Mouse (Mus musculus) lung, adult 2 months (tissue): ENCODE results near the gene Bak1. TPM values are rescaled to one million over a fixed set of nuclear protein-coding genes. Genes with fewer than 3 reads are reported as not detected.

Experiments used
- DNase-seq: peaks from one replicate; pipeline ENCODE4 v3.0.0; 2022
- H3K4me1 ChIP-seq: fragments of 200-500 bp; 2 replicates; pipeline ENCODE4 v1.6.1; 2011; ENCODE audit warnings: low read length; ENCODE audit not compliant: control insufficient read depth, insufficient read depth
- H3K4me3 ChIP-seq: fragments of 200-500 bp; replicated peaks from 2 replicates; pipeline ENCODE3; 2011; ENCODE audit warnings: low read depth, mild to moderate bottlenecking, control low read depth, low read length; ENCODE audit errors: extremely low read depth
- CTCF ChIP-seq: fragments of 200-500 bp; IDR thresholded peaks from 2 replicates; pipeline ENCODE4 v1.5.1; 2011; ENCODE audit warnings: mild to moderate bottlenecking, low read length, control low read depth; ENCODE audit not compliant: insufficient read depth
- POLR2A ChIP-seq: fragments of 200-500 bp; IDR thresholded peaks from 2 replicates; pipeline ENCODE4 v1.6.1; 2011; ENCODE audit warnings: low read depth, mild to moderate bottlenecking, control low read depth, low read length, borderline replicate concordance; ENCODE audit errors: extremely low read depth
- WGBS: fragments of 180-500 bp; shearing (Covaris S2); methylation state at CpG from one replicate; pipeline ENCODE4 v1.1.7; 2018; 5-methylcytosine and 5-hydroxymethylcytosine counted together
- polyA plus RNA-seq: library from polyadenylated mRNA; depleted of rRNA; stranded (reverse); fragments of >200 nt; gene quantifications from 2 replicates; pipeline ENCODE4 v1.2.3, GENCODE M21; 2012

The Bak1 gene
- polyA plus RNA-seq, 1 experiment = 55.8 TPM

DNA sequence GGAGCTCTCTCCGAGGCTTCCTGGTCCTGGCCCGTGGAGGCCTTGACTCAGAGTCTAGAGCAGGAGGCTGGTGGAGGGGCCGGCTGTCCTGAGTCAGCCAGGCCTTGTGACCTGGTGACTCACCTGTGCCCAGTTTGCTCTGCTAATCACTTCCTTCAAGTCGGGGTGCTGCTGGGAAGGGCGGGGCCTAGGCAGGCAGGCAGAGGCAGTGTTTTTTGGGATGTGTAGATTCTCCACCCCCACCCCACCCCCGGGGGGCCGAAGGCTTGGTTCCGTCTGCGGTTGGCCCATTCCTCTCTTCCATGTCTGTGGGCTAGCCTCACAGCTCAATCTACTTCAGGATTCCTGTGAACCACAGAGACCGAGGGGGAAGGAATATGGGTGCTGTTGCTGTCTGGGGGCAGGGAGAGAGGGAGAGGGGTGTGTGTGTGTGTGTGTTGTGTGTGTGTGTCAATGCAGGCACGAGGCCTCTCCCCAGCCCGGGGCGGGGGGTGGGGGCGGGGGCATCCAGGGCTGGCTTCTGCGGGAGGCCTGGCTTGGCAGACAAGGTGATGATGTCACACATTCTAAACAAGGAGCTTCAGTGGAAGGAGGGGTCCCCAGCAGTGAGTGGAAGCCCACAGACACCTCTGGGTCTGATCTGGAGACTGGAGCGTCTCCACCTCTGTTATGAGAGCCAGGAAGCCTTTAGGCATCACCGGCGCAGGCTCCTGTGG lies 9.7 kb upstream of the Bak1 start:
- DNase-seq = no peak
- peaks cover 16% of the 10 kb centered on the region for H3K4me1 ChIP-seq
- 45% methylated on average over 18 of the region's 18 CpGs for WGBS
- no peak for TF ChIP-seq CTCF
- peak; percentile 29; the same call in 1 of the 2 replicates for TF ChIP-seq POLR2A
- H3K4me3 ChIP-seq = no peak overlapping the region

DNA sequence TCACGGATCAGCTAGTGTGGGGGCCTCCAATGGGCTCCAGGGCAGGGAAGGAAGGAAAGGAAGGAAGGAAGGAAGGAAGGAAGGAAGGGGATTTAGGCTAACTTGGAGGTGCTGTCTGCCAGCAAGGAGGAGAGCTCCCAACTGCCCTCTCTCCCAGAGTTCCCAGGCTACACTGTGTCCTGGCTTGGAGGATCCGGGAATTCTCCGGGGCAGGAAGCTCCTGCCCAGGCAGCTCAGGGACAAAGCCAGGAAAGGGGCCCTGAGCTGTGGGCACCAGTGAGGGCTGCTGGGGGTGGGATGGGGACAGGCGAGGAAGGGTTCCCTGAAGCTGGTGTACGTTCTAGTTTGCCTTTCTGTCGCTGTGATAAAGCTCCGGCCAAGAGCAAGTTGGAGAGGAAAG lies 7.7 kb upstream of the Bak1 start:
- TF ChIP-seq CTCF (no peak), POLR2A (peak; percentile 45; the same call in 1 of the 2 replicates)
- 40% methylated on average over 7 of the region's 7 CpGs for WGBS
- H3K4me1 ChIP-seq = peaks cover 16% of the 10 kb centered on the region
- no peak overlapping the region for H3K4me3 ChIP-seq
- DNase-seq = no peak

DNA sequence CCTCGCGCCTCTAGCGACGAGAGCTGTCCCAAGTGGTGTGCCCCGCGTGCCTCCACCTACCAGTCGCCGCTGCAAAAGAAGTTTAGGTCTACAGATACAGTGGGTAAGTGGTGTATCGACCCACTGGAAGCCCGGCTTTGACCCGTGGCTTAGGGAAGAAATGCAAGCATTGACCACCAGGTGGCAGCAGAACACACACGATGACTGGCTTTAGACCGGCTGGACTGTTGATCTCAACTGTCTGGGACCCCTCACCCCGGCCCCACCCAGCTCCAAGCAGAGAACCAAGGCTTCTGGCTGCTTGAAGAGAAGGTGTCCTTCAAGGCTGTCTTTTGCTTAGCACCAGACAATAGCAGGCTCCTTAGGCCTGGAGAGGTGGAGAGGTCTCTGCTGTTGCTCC lies 4.1 kb upstream of the Bak1 start:
- DNase-seq = peak; percentile 84
- under 1% methylated on average over 14 of the region's 14 CpGs for WGBS

DNA sequence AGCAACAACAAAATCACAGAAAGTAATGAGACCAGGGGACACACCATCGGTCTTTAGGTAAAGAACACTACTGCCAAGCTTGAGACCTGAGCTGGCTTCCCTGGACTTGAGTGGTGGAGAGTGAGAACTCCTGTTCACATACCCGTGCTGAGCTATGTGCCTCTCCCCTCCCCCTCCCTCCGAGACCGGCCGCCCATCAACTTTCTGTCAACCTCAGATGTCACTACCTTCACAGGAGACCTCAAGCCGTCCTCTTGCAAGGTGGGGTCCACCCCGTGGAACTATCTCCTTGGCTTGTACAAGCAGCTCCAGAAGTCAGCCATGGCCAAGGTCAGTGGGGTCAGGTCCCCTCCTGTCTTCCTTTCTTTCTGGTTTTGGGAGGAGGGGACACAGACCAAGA lies 3.5 kb upstream of the Bak1 start:
- DNase-seq = no peak
- Histone ChIP-seq H3K4me1 (peaks cover 16% of the 10 kb centered on the region), H3K4me3 (no peak overlapping the region)
- TF ChIP-seq CTCF = no peak
- no peak for TF ChIP-seq POLR2A
- 39% methylated on average over 7 of the region's 7 CpGs for WGBS

More for the DNA sequence above, 4.1 kb upstream of the Bak1 start:
- TF ChIP-seq POLR2A (no peak), CTCF (peak; percentile 96)
- Histone ChIP-seq H3K4me3 (no peak overlapping the region), H3K4me1 (peaks cover 16% of the 10 kb centered on the region)

DNA sequence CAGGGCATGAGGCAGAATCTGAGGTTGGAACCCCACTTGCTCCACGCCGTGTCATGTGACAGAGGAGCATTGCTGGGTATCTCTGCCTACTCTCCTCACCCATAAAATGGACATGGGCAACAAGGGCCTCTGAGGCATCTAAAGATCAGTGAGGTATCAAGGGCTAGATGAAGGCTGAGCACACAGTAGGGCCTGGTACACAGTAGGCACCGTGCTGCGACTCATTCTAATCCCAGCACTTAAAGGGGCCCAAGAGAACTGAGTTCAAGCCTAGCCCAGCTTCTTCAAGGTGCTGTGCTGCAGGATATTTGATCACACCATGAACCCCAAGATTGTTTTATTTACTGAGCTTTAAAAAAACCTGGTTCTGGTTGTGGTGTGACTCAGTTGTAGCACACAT lies 2.1 kb upstream of the Bak1 start:
- 93% methylated on average over 4 of the region's 4 CpGs for WGBS
- TF ChIP-seq POLR2A (no peak), CTCF (no peak)
- no peak overlapping the region for H3K4me3 ChIP-seq
- no peak for DNase-seq
- H3K4me1 ChIP-seq = peaks cover 7% of the 10 kb centered on the region

DNA sequence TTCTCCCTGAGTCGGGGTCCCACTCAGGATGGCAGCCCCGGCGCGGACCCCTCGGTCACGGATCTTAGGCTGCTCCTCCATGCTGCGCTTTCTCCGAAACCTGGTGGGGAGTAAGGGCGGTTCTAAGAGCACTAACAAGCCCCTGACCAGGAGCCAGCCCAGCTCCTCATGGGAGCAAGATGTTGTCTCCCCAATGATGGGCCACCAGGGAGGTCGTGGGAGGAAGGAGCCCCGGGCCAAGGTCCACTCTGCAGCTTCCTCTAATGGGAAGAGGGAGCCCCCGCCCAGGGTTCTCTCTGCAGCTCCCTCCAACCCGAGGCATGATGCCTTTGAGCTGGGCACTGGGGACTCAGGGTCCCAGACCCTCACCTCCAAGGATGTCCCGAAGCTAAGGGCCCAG lies 622 bp upstream of the Bak1 start:
- 90% methylated on average over 14 of the region's 14 CpGs for WGBS
- H3K4me1 ChIP-seq = peaks cover 4% of the 10 kb centered on the region; the same call in 1 of the 2 replicates
- TF ChIP-seq POLR2A (no peak), CTCF (no peak)
- no peak overlapping the region for H3K4me3 ChIP-seq
- no peak for DNase-seq

DNA sequence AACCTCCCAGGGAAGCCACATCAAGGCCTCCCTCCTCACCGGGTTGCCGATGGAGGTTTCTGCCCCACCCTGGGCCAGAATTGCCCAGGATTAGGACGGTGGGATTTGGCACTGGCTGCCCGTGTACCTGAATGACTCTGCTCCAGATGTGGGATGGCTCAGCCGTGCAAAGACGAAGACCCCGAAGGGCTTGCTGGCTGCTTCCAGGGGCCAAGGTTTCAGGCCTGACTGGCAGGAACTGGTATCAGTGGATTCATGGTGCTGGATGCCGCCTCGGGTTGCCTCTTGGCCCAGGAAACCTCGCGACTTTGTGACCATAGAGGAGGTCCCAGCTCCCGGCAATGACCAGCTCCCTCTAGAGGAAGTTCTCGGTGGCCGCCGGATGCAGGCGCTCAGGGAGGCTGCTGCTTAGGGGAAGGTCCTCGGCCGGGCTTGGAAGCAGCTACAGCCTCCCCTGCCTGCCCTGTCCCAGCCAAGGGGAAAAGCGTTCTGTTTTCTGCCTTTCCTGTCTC lies 469 bp downstream of the Bak1 start:
- DNase-seq = peak; percentile 84
- TF ChIP-seq CTCF (peak; percentile 59), POLR2A (peak; percentile 67; the same call in 1 of the 2 replicates)
- Histone ChIP-seq H3K4me1 (peaks cover 4% of the 10 kb centered on the region; the same call in 1 of the 2 replicates), H3K4me3 (peak overlapping the region; percentile 92)
- 0% methylated on average over 19 of the region's 19 CpGs for WGBS

DNA sequence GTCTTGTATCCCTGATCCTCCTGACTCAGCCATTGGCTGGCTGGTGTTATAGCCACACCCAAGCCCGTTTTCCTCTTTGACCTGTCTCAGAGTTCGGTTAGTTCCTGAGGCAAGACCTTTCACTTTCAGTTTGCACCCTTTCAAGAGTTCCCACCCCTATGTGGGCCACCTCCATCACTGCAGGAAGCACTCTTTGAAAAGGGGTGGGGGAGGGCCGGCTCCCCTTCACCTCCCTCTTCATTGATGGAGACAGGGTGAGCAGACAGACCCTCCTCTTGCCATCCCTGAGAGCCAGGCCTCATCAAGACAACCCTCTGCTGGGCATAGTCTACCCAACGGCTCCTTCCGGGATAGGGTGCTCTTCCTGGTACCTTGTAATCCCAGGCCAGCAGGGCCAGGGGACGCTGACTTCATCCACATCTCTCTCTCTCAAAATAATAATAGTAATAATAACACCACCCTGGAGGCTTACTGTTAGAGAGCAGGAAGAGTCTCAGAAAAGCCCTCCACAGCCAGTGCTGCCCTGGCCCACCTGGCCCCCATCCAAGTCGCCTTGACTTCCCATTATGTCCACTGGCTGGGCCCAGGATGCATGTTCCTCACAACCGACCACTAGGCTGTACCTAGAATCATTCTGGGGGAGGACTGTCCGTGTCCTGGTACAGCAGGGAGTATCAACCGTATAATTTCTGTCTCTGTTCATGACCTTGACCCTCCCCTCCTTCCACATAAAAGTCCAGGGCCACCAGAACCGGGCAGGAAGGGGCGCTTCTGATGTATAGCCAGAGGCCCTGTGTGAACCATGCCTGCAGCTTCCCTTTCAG lies 1.1 kb downstream of the Bak1 start:
- 6% methylated on average over 12 of the region's 12 CpGs for WGBS
- TF ChIP-seq CTCF = no peak
- TF ChIP-seq POLR2A = no peak
- Histone ChIP-seq H3K4me1 (peaks cover 3% of the 10 kb centered on the region; the same call in 1 of the 2 replicates), H3K4me3 (peak overlapping the region; percentile 92)
- DNase-seq = peak; percentile 60

DNA sequence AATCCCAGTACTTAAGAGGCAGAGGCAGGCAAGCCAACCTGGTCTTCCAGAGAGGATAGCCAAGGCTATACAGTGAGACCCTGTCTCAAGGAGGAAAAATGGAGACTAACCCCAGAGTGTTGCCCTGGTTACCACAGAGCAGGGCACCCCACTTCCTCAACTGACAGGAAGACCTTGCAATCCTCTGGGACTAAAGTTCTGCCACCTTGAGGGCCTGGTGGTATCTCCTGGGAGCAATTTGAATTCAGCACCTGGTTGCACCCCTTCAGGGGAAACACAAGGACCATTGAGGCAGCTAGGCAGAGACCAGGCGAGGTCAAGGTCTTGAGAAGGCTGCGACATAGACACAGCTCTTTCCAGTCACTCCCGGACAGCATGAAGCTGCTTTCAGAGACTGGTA lies 2.9 kb downstream of the Bak1 start:
- WGBS = 95% methylated on average over 3 of the region's 3 CpGs
- no peak overlapping the region for H3K4me3 ChIP-seq

More for the DNA sequence above, 2.9 kb downstream of the Bak1 start:
- H3K4me1 ChIP-seq = peaks cover 2% of the 10 kb centered on the region; the same call in 1 of the 2 replicates
- no peak for TF ChIP-seq CTCF
- TF ChIP-seq POLR2A = no peak
- no peak for DNase-seq
